Mouse (Mus musculus) T-helper 17 cell (primary cell): ENCODE results near the gene Trak1.

Experiments
- in situ Hi-C, 2 experiments: fragments of 300-600 bp; cut with MboI, MseI; formaldehyde crosslinking; loops; 1 replicate in 1 of 2; 2 replicates in 1 of 2; pipeline ENCODE4 v1.15.1; 2025; ENCODE audit warnings: high pct_unique_total_duplicates in 2 of 2

Trak1 gene

GRCm38 (mm10) chr9:121291275-121291674, 6.0 kb upstream of the Trak1 start:
- in situ Hi-C loops: no loop called here

GRCm38 (mm10) chr9:121293187-121293586, 4.1 kb upstream of the Trak1 start:
- in situ Hi-C loops: no loop called here

GRCm38 (mm10) chr9:121295221-121295620, 2.1 kb upstream of the Trak1 start:
- in situ Hi-C loops: no loop called here

GRCm38 (mm10) chr9:121298065-121298398, 730 bp downstream of the Trak1 start:
- in situ Hi-C loops: no loop called here

GRCm38 (mm10) chr9:121298411-121299091, 1.2 kb downstream of the Trak1 start:
- in situ Hi-C loops: no loop called here

GRCm38 (mm10) chr9:121299223-121299755, 2.0 kb downstream of the Trak1 start:
- in situ Hi-C loops: no loop called here

- in situ Hi-C loops: loop anchor here (5.0 kb wide), 1 partner anchor 62 kb away; no protein-coding TSS in a partner anchor
Observed at GRCm38 (mm10) chr9:121299976-121300570, 2.8 kb downstream of the Trak1 start.

GRCm38 (mm10) chr9:121301041-121301920, 4.0 kb downstream of the Trak1 start:
- in situ Hi-C loops: loop anchor here (5.0 kb wide), 1 partner anchor 61 kb away; no protein-coding TSS in a partner anchor

- in situ Hi-C loops: loop anchor here (5.0 kb wide), 1 partner anchor 60 kb away; no protein-coding TSS in a partner anchor
Observed at GRCm38 (mm10) chr9:121302543-121302942, 5.2 kb downstream of the Trak1 start.

- in situ Hi-C loops: loop anchor here (5.0 kb wide), 1 partner anchor 59 kb away; no protein-coding TSS in a partner anchor
Observed at GRCm38 (mm10) chr9:121303086-121303485, 5.8 kb downstream of the Trak1 start.

GRCm38 (mm10) chr9:121303748-121304147, 6.4 kb downstream of the Trak1 start:
- in situ Hi-C loops: loop anchor here (5.0 kb wide), 1 partner anchor 59 kb away; no protein-coding TSS in a partner anchor

GRCm38 (mm10) chr9:121304520-121304919, 7.2 kb downstream of the Trak1 start:
- in situ Hi-C loops: loop anchor here (5.0 kb wide), 1 partner anchor 58 kb away; no protein-coding TSS in a partner anchor

GRCm38 (mm10) chr9:121305456-121305855, 8.2 kb downstream of the Trak1 start:
- in situ Hi-C loops: no loop called here

- in situ Hi-C loops: no loop called here
Observed at GRCm38 (mm10) chr9:121309287-121309686, 12.0 kb downstream of the Trak1 start.

GRCm38 (mm10) chr9:121310501-121310900, 13.2 kb downstream of the Trak1 start:
- in situ Hi-C loops: no loop called here

GRCm38 (mm10) chr9:121311846-121312236, 14.5 kb downstream of the Trak1 start:
- in situ Hi-C loops: no loop called here

- in situ Hi-C loops: no loop called here
Observed at GRCm38 (mm10) chr9:121312237-121312891, 15.1 kb downstream of the Trak1 start.

GRCm38 (mm10) chr9:121313656-121314374, 16.5 kb downstream of the Trak1 start:
- in situ Hi-C loops: no loop called here

- in situ Hi-C loops: no loop called here
Observed at GRCm38 (mm10) chr9:121314541-121315152, 17.3 kb downstream of the Trak1 start.
